Mouse (Mus musculus) CH12.LX (cell line): ENCODE measurements around the gene Olfml1. TPM values are rescaled to one million over a fixed set of nuclear protein-coding genes. Genes with fewer than 3 reads are reported as not detected.
A peak's percentile ranks its signal among the peaks of the same experiment; 100 is the strongest.

Experiments used
- DNase-seq: peaks from one replicate; pipeline ENCODE4 v3.0.0-alpha.2; 2013; ENCODE audit errors: extremely low read depth
- H3K27ac ChIP-seq: 2 replicates; pipeline ENCODE4 v1.5.1; 2012; ENCODE audit warnings: low read depth, mild to moderate bottlenecking, control low read depth, moderate library complexity; ENCODE audit not compliant: insufficient read depth
- H3K27me3 ChIP-seq: replicated peaks from 2 replicates; pipeline ENCODE3; 2012; ENCODE audit warnings: inconsistent platforms
- H3K36me3 ChIP-seq, 2 experiments: replicated peaks in 1 of 2; 2 replicates each; pipeline versions ENCODE3 to v1.6.1; 2012; ENCODE audit warnings: inconsistent platforms in 1 of 2, low read length in 1 of 2, mild to moderate bottlenecking in 1 of 2, mixed read lengths in 1 of 2, moderate library complexity in 1 of 2; ENCODE audit not compliant: control insufficient read depth in 1 of 2, insufficient read depth in 1 of 2
- H3K4me1 ChIP-seq, 2 experiments: 2 replicates each; pipeline ENCODE4 v1.6.1; 2012; ENCODE audit warnings: inconsistent platforms in 1 of 2, moderate library complexity in 1 of 2; ENCODE audit not compliant: insufficient read depth in 2 of 2, control insufficient read depth in 1 of 2
- H3K4me2 ChIP-seq: 2 replicates; pipeline ENCODE4 v1.6.1; 2012; ENCODE audit warnings: low read depth, mild to moderate bottlenecking, control low read depth; ENCODE audit not compliant: poor library complexity, insufficient read depth, severe bottlenecking
- H3K4me3 ChIP-seq, 3 experiments: fragments of 150-350 bp in 1 of 3; sonication (generic) in 1 of 3; replicated peaks in 1 of 3; 2 replicates each; pipeline versions ENCODE3 to v1.5.1; 2011 to 2012; ENCODE audit warnings: low read depth in 2 of 3, low read length in 2 of 3, mild to moderate bottlenecking in 2 of 3, moderate library complexity in 2 of 3, control low read depth in 1 of 3, improper control_type of control experiment in 1 of 3, inconsistent platforms in 1 of 3, mixed read lengths in 1 of 3; ENCODE audit not compliant: poor library complexity in 1 of 3
- H3K79me2 ChIP-seq: replicated peaks from 2 replicates; pipeline ENCODE4 v1.6.1; 2012; ENCODE audit warnings: mild to moderate bottlenecking, moderate library complexity; ENCODE audit not compliant: control insufficient read depth, poor library complexity, insufficient read depth, severe bottlenecking; ENCODE audit errors: extremely low read depth
- H3K9ac ChIP-seq: 2 replicates; pipeline ENCODE4 v1.6.1; 2012; ENCODE audit warnings: low read depth, mild to moderate bottlenecking, control low read depth, moderate library complexity; ENCODE audit not compliant: insufficient read depth
- H3K9me3 ChIP-seq: replicated peaks from 2 replicates; pipeline ENCODE3; 2012; ENCODE audit warnings: low read length, inconsistent platforms, mixed read lengths
- BHLHE40 ChIP-seq: IDR thresholded peaks from 2 replicates; pipeline ENCODE4 v1.6.1; 2011; ENCODE audit warnings: mild to moderate bottlenecking, low read depth, low read length, improper control_type of control experiment
- CHD1 ChIP-seq: IDR thresholded peaks from 2 replicates; pipeline ENCODE4 v1.6.1; 2012; ENCODE audit warnings: low read depth, low read length, improper control_type of control experiment, inconsistent platforms
- CHD2 ChIP-seq: IDR thresholded peaks from 2 replicates; pipeline ENCODE4 v1.6.1; 2011; ENCODE audit warnings: low read length, improper control_type of control experiment
- CTCF ChIP-seq, 2 experiments: IDR thresholded peaks in 1 of 2; conservative IDR thresholded peaks in 1 of 2; 2 replicates each; pipeline ENCODE4 v1.5.1; 2011 to 2012; ENCODE audit warnings: low read depth in 2 of 2, low read length in 2 of 2, improper control_type of control experiment in 1 of 2, inconsistent platforms in 1 of 2, mild to moderate bottlenecking in 1 of 2, moderate library complexity in 1 of 2
- E2F4 ChIP-seq: IDR thresholded peaks from 2 replicates; pipeline ENCODE4 v1.6.1; 2011; ENCODE audit warnings: low read depth, low read length, improper control_type of control experiment; ENCODE audit not compliant: insufficient replicate concordance
- ELF1 ChIP-seq: IDR thresholded peaks from 2 replicates; pipeline ENCODE4 v1.6.1; 2014; ENCODE audit warnings: low read depth, mild to moderate bottlenecking, inconsistent platforms, low read length, improper control_type of control experiment
- EP300 ChIP-seq: IDR thresholded peaks from 2 replicates; pipeline ENCODE4 v1.6.1; 2011; ENCODE audit warnings: low read length, improper control_type of control experiment
- ETS1 ChIP-seq: conservative IDR thresholded peaks from 2 replicates; pipeline ENCODE4 v1.6.1; 2012; ENCODE audit warnings: low read depth, mild to moderate bottlenecking, inconsistent platforms, low read length, improper control_type of control experiment, moderate library complexity
- GABPA ChIP-seq: IDR thresholded peaks from 2 replicates; pipeline ENCODE4 v1.6.1; 2012; ENCODE audit warnings: low read depth, low read length, improper control_type of control experiment, inconsistent platforms; ENCODE audit not compliant: insufficient replicate concordance
- HCFC1 ChIP-seq: IDR thresholded peaks from 2 replicates; pipeline ENCODE4 v1.6.1; 2012; ENCODE audit warnings: low read depth, mild to moderate bottlenecking, inconsistent platforms, low read length, improper control_type of control experiment
- IRF4 ChIP-seq: IDR thresholded peaks from 2 replicates; pipeline ENCODE4 v1.6.1; 2014; ENCODE audit warnings: low read depth, mild to moderate bottlenecking, inconsistent platforms, low read length, improper control_type of control experiment
- JUND ChIP-seq: conservative IDR thresholded peaks from 2 replicates; pipeline ENCODE4 v1.6.1; 2011; ENCODE audit warnings: low read depth, low read length, improper control_type of control experiment
- KAT2A ChIP-seq: IDR thresholded peaks from 2 replicates; pipeline ENCODE4 v1.6.1; 2012; ENCODE audit warnings: low read length, improper control_type of control experiment, inconsistent platforms; ENCODE audit not compliant: insufficient replicate concordance
- MAFK ChIP-seq: IDR thresholded peaks from 2 replicates; pipeline ENCODE4 v1.6.1; 2011; ENCODE audit warnings: low read length, improper control_type of control experiment; ENCODE audit not compliant: insufficient replicate concordance
- MAX ChIP-seq: IDR thresholded peaks from 2 replicates; pipeline ENCODE4 v1.6.1; 2011; ENCODE audit warnings: low read length, improper control_type of control experiment
- MAZ ChIP-seq: IDR thresholded peaks from 2 replicates; pipeline ENCODE4 v1.6.1; 2012; ENCODE audit warnings: low read depth, mild to moderate bottlenecking, inconsistent platforms, low read length, improper control_type of control experiment, moderate library complexity
- MEF2A ChIP-seq: IDR thresholded peaks from 2 replicates; pipeline ENCODE4 v1.6.1; 2014; ENCODE audit warnings: low read depth, mild to moderate bottlenecking, inconsistent platforms, low read length, improper control_type of control experiment, borderline replicate concordance
- MXI1 ChIP-seq: IDR thresholded peaks from 2 replicates; pipeline ENCODE4 v1.6.1; 2011; ENCODE audit warnings: mild to moderate bottlenecking, low read depth, low read length, improper control_type of control experiment
- MYC ChIP-seq: IDR thresholded peaks from 2 replicates; pipeline ENCODE4 v1.6.1; 2011; ENCODE audit warnings: low read depth, mild to moderate bottlenecking, improper control_type of control experiment, low read length
- NELFE ChIP-seq: IDR thresholded peaks from 2 replicates; pipeline ENCODE4 v1.6.1; 2011; ENCODE audit warnings: low read depth, low read length, improper control_type of control experiment
- NRF1 ChIP-seq: IDR thresholded peaks from 2 replicates; pipeline ENCODE4 v1.6.1; 2014; ENCODE audit warnings: low read depth, mild to moderate bottlenecking, inconsistent platforms, low read length, improper control_type of control experiment, moderate library complexity
- PAX5 ChIP-seq: IDR thresholded peaks from 2 replicates; pipeline ENCODE4 v1.6.1; 2012; ENCODE audit warnings: low read length, inconsistent platforms, mixed read lengths
- POLR2A ChIP-seq: IDR thresholded peaks from 2 replicates; pipeline ENCODE4 v1.6.1; 2011; ENCODE audit warnings: low read depth, mild to moderate bottlenecking, improper control_type of control experiment, low read length
- POLR2AphosphoS2 ChIP-seq: IDR thresholded peaks from 2 replicates; pipeline ENCODE4 v1.6.1; 2011; ENCODE audit warnings: low read depth, low read length, improper control_type of control experiment
- RAD21 ChIP-seq: IDR thresholded peaks from 2 replicates; pipeline ENCODE4 v1.6.1; 2011; ENCODE audit warnings: low read depth, mild to moderate bottlenecking, low read length, improper control_type of control experiment, moderate library complexity
- RCOR1 ChIP-seq: conservative IDR thresholded peaks from 2 replicates; pipeline ENCODE4 v1.6.1; 2012; ENCODE audit warnings: low read depth, mild to moderate bottlenecking, inconsistent platforms, low read length, improper control_type of control experiment
- SIN3A ChIP-seq: IDR thresholded peaks from 2 replicates; pipeline ENCODE4 v1.6.1; 2012; ENCODE audit warnings: low read length, improper control_type of control experiment, inconsistent platforms
- SMC3 ChIP-seq: IDR thresholded peaks from 2 replicates; pipeline ENCODE4 v1.6.1; 2011; ENCODE audit warnings: low read depth, low read length, improper control_type of control experiment
- TBP ChIP-seq: conservative IDR thresholded peaks from 2 replicates; pipeline ENCODE4 v1.6.1; 2011; ENCODE audit warnings: low read depth, low read length, improper control_type of control experiment
- TCF12 ChIP-seq: IDR thresholded peaks from 2 replicates; pipeline ENCODE4 v1.6.1; 2014; ENCODE audit warnings: low read depth, mild to moderate bottlenecking, inconsistent platforms, low read length, improper control_type of control experiment
- UBTF ChIP-seq: IDR thresholded peaks from 2 replicates; pipeline ENCODE4 v1.6.1; 2012; ENCODE audit warnings: low read depth, mild to moderate bottlenecking, inconsistent platforms, low read length, improper control_type of control experiment, moderate library complexity
- USF2 ChIP-seq: conservative IDR thresholded peaks from 2 replicates; pipeline ENCODE4 v1.6.1; 2011; ENCODE audit warnings: low read depth, low read length, improper control_type of control experiment
- ZC3H11A ChIP-seq: IDR thresholded peaks from 2 replicates; pipeline ENCODE4 v1.6.1; 2012; ENCODE audit warnings: low read depth, mild to moderate bottlenecking, inconsistent platforms, low read length, improper control_type of control experiment
- ZKSCAN1 ChIP-seq: IDR thresholded peaks from 2 replicates; pipeline ENCODE4 v1.6.1; 2012; ENCODE audit warnings: low read depth, inconsistent platforms, low read length, improper control_type of control experiment, borderline replicate concordance
- ZMIZ1 ChIP-seq: IDR thresholded peaks from 2 replicates; pipeline ENCODE4 v1.6.1; 2012; ENCODE audit warnings: low read depth, mild to moderate bottlenecking, inconsistent platforms, low read length, improper control_type of control experiment
- ZNF384 ChIP-seq: IDR thresholded peaks from 2 replicates; pipeline ENCODE4 v1.6.1; 2012; ENCODE audit warnings: low read depth, low read length, improper control_type of control experiment, inconsistent platforms
- dilution Hi-C: fragments of 300-500 bp; cut with MboI; formaldehyde crosslinking; loops from 2 replicates; pipeline ENCODE4 v1.14.3; 2020; ENCODE audit warnings: low sequenced_read_pairs; ENCODE audit not compliant: extremely low pct_unique_long_range_greater_than_20kb, extremely low pct_ligation_motif_present
- in situ Hi-C: fragments of 300-500 bp; cut with MboI; formaldehyde crosslinking; loops from 3 replicates; pipeline ENCODE4 v1.14.3; 2019; ENCODE audit warnings: low sequenced_read_pairs, low pct_ligation_motif_present, low pct_unique_long_range_greater_than_20kb, mixed read lengths
- polyA plus RNA-seq: library from polyadenylated mRNA; unstranded; fragments of >175 nt; gene quantifications from 2 replicates; pipeline ENCODE4 v1.2.1, GENCODE M21; 2012; ENCODE audit warnings: low read depth; ENCODE audit not compliant: insufficient read length
- total RNA-seq, 2 experiments: library from RNA; depleted of rRNA; stranded (reverse); fragments of 300-350 nt in 1 of 2; fragments of >200 nt in 1 of 2; gene quantifications; 2 replicates each; pipeline ENCODE4 v1.2.3; 2012 to 2014

Gene Olfml1
- total and polyA plus RNA-seq, 3 experiments = not detected

- TF ChIP-seq NELFE (no peak), MEF2A (peak; percentile 92), UBTF (no peak), ELF1 (peak; percentile 52; the same call in 1 of the 2 replicates), CTCF (conservative IDR thresholded peaks at IDR 0.05 in 1 of 2, IDR thresholded peaks at IDR 0.05 in 1 of 2; ENCODE audit: low read depth in 2 of 2, low read length in 2 of 2) (no peak), CHD2 (peak; percentile 50; the same call in 1 of the 2 replicates)
These were observed 26.7 kb downstream of the Olfml1 start (continued) for GRCm38 (mm10) chr7:107593904-107594303.

DNA sequence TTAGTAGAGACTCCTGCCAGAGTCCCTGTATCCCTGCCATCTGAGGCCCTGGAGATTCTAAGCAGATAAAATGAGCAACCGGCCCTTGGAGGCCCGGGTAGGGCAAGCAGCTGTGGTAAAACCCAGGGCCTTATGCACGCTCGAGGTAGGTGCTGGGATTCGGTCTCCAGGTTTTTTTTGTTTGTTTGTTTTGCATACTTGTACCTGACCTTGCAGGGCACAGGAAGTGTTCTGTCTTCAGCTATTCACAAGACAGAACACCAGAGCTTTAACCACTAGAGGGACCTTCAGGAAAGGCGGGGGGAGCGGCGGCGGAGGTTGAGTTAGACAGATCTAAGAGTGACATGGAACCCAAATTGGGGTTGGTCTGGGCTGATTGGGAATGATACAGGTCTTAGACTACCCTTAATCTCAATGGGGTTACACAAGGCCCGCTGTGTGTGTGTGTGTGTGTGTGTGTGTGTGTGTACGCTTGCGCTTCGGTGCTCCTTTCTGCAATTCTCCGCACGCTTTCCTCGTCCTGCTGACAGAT, 27.1 kb downstream of the Olfml1 start:
- in situ Hi-C loops (no loop called here), dilution Hi-C loops (no loop called here)
- no peaks in the 10 kb centered on the region for H3K27me3 ChIP-seq
- peak overlapping the region; percentile 73 for H3K4me2 ChIP-seq
- peak overlapping the region; percentile 85 to 96 (median 93) for H3K4me3 ChIP-seq
- no peaks in the 10 kb centered on the region for H3K36me3 ChIP-seq
- H3K27ac ChIP-seq = peak overlapping the region; percentile 87
- H3K9me3 ChIP-seq = no peaks in the 10 kb centered on the region
- H3K4me1 ChIP-seq = peaks cover 14 to 33% of the 10 kb centered on the region in 2 experiments
- peaks cover 39% of the 10 kb centered on the region for H3K79me2 ChIP-seq
- DNase-seq = peak; percentile 81
- peak overlapping the region; percentile 88 for H3K9ac ChIP-seq
- TF ChIP-seq TBP = no peak
- no peak for TF ChIP-seq KAT2A
- TF ChIP-seq ZKSCAN1 = no peak
- TF ChIP-seq ZMIZ1 = peak; percentile 9; the same call in 1 of the 2 replicates
- TF ChIP-seq USF2 = no peak
- TF ChIP-seq POLR2A = no peak
- peak in 1 of 2 experiments; percentile 66; a peak in 2 of 4 replicates for TF ChIP-seq CTCF (conservative IDR thresholded peaks at IDR 0.05 in 1 of 2, IDR thresholded peaks at IDR 0.05 in 1 of 2; ENCODE audit: low read depth in 2 of 2, low read length in 2 of 2)
- 0 out of 2 replicates have a peak, but pooled peaks have one; percentile 37 for TF ChIP-seq MYC
- TF ChIP-seq ZNF384 = no peak; the same call in 1 of the 2 replicates
- no peak for TF ChIP-seq CHD2
- no peak for TF ChIP-seq ZC3H11A
- TF ChIP-seq MEF2A = no peak
- TF ChIP-seq MAZ = peak; percentile 79; the same call in 1 of the 2 replicates
- peak; percentile 56; the same call in 1 of the 2 replicates for TF ChIP-seq SMC3
- TF ChIP-seq RAD21 = peak; percentile 45
- TF ChIP-seq EP300 = peak; percentile 33; the same call in 1 of the 2 replicates
- no peak for TF ChIP-seq MXI1
- TF ChIP-seq RCOR1 = no peak
- TF ChIP-seq NELFE = 0 out of 2 replicates have a peak, but pooled peaks have one; percentile 25
- no peak; the same call in 1 of the 2 replicates for TF ChIP-seq IRF4
- peak; percentile 26; the same call in 1 of the 2 replicates for TF ChIP-seq ELF1
- TF ChIP-seq NRF1 = no peak
- peak; percentile 92; the same call in 1 of the 2 replicates for TF ChIP-seq CHD1
- peak; percentile 46; the same call in 1 of the 2 replicates for TF ChIP-seq HCFC1
- TF ChIP-seq BHLHE40 = no peak
- TF ChIP-seq SIN3A = peak; percentile 22; the same call in 1 of the 2 replicates
- TF ChIP-seq MAFK = no peak
- no peak for TF ChIP-seq E2F4
- no peak for TF ChIP-seq GABPA
- no peak for TF ChIP-seq TCF12
- no peak for TF ChIP-seq ETS1
- TF ChIP-seq JUND = no peak
- no peak for TF ChIP-seq UBTF
- no peak for TF ChIP-seq MAX
- TF ChIP-seq PAX5 = no peak
- no peak for TF ChIP-seq POLR2AphosphoS2
